Mouse (Mus musculus) spleen, adult 12 weeks (tissue): ENCODE results near the gene Hc.

Experiments
- DNase-seq: peaks from one replicate; pipeline ENCODE4 v3.0.0; 2022; ENCODE audit warnings: low spot score

Gene Hc

GRCm38 (mm10) chr2:34953547-34954116 is 107.6 kb downstream of the Hc start:
- no peak for DNase-seq

DNA sequence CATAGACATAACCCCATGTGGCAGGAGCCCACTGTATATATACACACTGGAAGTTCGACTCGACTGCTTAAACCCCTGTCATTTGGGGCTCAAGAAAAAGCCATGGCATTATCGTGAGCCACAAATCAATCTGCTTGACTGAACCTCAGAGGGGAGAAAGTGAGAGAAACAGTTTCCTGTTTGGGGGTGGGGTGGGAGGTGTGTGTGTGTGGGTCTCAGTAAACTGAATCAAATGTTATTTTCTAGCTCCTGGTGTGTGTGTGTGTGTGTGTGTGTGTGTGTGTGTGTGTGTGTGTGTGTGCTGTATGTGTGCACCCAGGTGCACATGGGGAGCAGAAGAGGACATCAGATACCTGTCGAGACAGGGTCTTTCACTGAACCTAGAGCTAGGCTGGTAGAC is 108.2 kb downstream of the Hc start:
- no peak for DNase-seq

- DNase-seq, result no peak
Observed at GRCm38 (mm10) chr2:34951469-34951868, 109.8 kb downstream of the Hc start.

GRCm38 (mm10) chr2:34948622-34949021 is 112.6 kb downstream of the Hc start:
- DNase-seq, result no peak

- DNase-seq, result no peak
Observed at GRCm38 (mm10) chr2:34946046-34946445, 115.2 kb downstream of the Hc start.

GRCm38 (mm10) chr2:34945580-34945979 is 115.7 kb downstream of the Hc start:
- no peak for DNase-seq

GRCm38 (mm10) chr2:34944761-34945160 is 116.5 kb downstream of the Hc start:
- no peak for DNase-seq

- DNase-seq, result no peak
Observed at GRCm38 (mm10) chr2:34943556-34944120, 117.6 kb downstream of the Hc start.

- DNase-seq, result no peak
Observed at GRCm38 (mm10) chr2:34941061-34941675, 120.1 kb downstream of the Hc start.

GRCm38 (mm10) chr2:34940246-34940645 is 121.0 kb downstream of the Hc start:
- DNase-seq, result no peak

DNA sequence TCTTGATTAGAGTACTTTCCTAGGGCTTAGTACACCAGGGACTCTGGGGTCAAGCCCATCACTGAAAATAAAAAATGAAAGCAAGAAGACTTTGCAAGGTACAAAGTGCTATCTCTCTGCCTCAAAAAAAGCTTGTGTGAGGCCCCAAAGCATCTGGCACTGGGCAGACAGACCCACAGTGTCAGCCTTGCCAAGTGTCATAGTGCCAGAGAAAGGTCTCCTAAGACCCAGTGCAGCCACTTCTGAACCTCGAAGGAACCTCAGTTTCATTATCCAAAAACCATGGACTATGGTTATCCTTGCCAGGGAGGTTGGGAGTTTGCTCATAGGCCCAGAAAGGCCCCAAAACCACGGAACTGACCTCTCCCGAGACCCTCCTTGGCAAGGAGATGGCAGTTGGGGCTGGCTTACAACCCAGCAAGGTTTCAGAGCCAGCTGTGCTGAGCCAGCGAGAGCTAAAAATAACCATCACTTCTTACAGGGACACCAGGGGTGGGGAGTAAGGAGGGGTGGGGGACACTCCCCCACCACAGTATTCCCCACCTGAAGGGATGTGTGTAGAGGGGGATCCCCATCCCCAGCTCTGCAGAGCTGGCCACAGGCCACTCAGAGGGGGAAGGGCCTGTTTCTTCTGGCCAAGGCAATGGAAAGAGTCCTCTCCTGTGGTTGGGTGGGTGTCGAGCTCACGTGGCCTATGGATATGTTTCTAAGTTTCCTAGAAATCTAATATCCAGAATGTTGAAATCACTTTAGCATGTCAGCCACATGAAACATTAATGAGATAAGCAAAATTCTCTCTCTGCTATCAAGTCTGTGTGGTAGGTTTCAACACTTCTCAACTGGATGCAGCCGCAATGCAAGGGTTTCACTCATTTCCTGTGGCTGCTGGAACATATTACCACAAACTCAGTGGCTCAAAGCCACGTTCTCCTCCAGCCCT is 122.7 kb downstream of the Hc start:
- no peak for DNase-seq

DNA sequence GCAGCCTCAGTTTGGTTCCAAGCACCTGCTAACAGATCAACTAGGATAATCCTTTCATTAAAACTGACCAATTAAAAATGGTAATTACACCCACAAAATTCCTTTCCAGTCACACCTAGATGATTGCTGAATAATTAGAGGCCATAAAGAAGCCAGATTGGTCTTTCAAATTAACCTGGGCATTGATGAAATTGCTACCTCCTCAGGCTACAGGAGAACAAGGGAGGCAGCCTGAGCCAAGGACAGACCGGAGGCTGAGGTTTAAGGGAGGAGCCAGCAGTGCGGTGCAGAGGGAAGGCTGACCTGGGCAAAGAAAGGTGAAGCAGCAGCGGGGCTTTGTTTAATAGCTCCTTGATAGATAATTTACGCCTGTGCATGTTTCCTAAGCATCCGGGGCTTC is 123.8 kb downstream of the Hc start:
- no peak for DNase-seq
